Mouse (Mus musculus) cerebellum, adult 2 months (tissue): Measurements from ENCODE around the gene Cav1. TPM values are rescaled to one million over a fixed set of nuclear protein-coding genes. Genes with fewer than 3 reads are reported as not detected.

Experiments used
- DNase-seq, 2 experiments: peaks; one replicate each; pipeline ENCODE4 v3.0.0; 2021
- H3K27ac ChIP-seq: fragments of 200-500 bp; 2 replicates; pipeline ENCODE4 v1.5.1; 2012; ENCODE audit warnings: low read length, control low read depth, inconsistent platforms; ENCODE audit not compliant: insufficient read depth
- H3K27me3 ChIP-seq: fragments of 200-500 bp; 2 replicates; pipeline ENCODE4 v1.6.1; 2012; ENCODE audit warnings: inconsistent platforms, mild to moderate bottlenecking, low read length, moderate library complexity; ENCODE audit not compliant: control insufficient read depth, insufficient read depth
- H3K4me1 ChIP-seq: fragments of 200-500 bp; 2 replicates; pipeline ENCODE4 v1.6.1; 2011; ENCODE audit warnings: low read length; ENCODE audit not compliant: control insufficient read depth, insufficient read depth
- H3K4me3 ChIP-seq: fragments of 200-500 bp; replicated peaks from 2 replicates; pipeline ENCODE3; 2011; ENCODE audit warnings: mild to moderate bottlenecking, low read depth, low read length, control low read depth; ENCODE audit not compliant: insufficient read depth
- CTCF ChIP-seq: fragments of 200-500 bp; IDR thresholded peaks from 2 replicates; pipeline ENCODE4 v1.5.1; 2011; ENCODE audit warnings: low read depth, mild to moderate bottlenecking, control low read depth, low read length, moderate library complexity, borderline replicate concordance; ENCODE audit not compliant: insufficient read depth
- POLR2A ChIP-seq: fragments of 200-500 bp; IDR thresholded peaks from 2 replicates; pipeline ENCODE4 v1.6.1; 2011; ENCODE audit warnings: low read length, control low read depth, borderline replicate concordance; ENCODE audit not compliant: insufficient read depth
- WGBS: fragments of 180-500 bp; shearing (Covaris S2); methylation state at CpG from one replicate; pipeline ENCODE4 v1.1.7; 2018; 5-methylcytosine and 5-hydroxymethylcytosine counted together
- polyA plus RNA-seq: library from polyadenylated mRNA; depleted of rRNA; stranded (reverse); fragments of >200 nt; gene quantifications from 2 replicates; pipeline ENCODE4 v1.2.3, GENCODE M21; 2012

Gene Cav1
- polyA plus RNA-seq, 1 experiment: 19.0 TPM

DNA sequence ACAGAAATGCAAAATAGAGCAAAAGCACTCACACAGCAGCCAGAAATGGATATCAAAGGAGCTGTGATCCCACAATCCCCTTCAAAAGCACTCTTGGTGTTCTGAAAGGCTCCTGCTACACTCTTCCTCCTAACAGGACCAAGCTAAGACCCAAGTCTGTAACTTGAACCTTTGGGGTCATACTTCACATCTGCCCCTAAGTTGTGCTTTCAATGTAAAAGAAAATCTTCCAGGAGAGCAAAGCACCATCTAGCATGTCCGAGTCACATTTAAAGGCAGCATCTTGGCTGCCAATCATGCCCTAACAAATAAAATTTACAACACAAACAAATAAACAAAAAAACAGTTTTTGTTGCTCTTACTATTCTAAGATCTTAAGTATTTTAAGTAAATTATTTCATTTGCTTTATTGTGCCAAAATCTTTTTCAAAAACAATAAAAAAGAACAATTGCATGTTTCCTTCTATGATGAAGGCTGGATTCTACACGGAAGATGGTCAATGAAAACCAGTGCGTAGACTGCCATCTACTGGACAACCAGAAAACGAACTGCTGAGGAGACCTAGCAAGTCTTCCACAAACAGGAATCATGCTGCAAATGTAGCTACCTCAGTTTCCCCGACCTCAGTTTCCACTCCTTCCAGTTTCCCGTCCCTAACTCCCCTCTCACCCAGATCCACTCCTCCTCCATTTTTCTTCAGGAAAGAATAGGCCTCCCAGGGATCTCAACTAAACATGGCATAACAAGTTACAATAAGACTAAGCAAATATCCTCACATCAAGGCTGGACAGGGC, 53.0 kb downstream of the Cav1 start:
- WGBS: 11% methylated on average over 6 of the region's 6 CpGs
- no peak for TF ChIP-seq POLR2A
- TF ChIP-seq CTCF: peak; percentile 76
- no peak overlapping the region for H3K27ac ChIP-seq
- no peaks in the 10 kb centered on the region for H3K4me1 ChIP-seq
- no peak overlapping the region for H3K4me3 ChIP-seq
- no peaks in the 10 kb centered on the region for H3K27me3 ChIP-seq
- DNase-seq: peak; percentile 23 to 44

GRCm38 (mm10) chr6:17362771-17363170, 56.6 kb downstream of the Cav1 start:
- WGBS: 40% methylated on average over 3 of the region's 3 CpGs
- no peaks in the 10 kb centered on the region for H3K27me3 ChIP-seq
- no peak for TF ChIP-seq CTCF
- H3K4me1 ChIP-seq: no peaks in the 10 kb centered on the region
- no peak overlapping the region for H3K27ac ChIP-seq
- H3K4me3 ChIP-seq: no peak overlapping the region
- no peak for DNase-seq

GRCm38 (mm10) chr6:17363446-17364179, 57.5 kb downstream of the Cav1 start:
- H3K4me3 ChIP-seq: no peak overlapping the region
- H3K27me3 ChIP-seq: no peaks in the 10 kb centered on the region
- H3K27ac ChIP-seq: no peak overlapping the region
- 60% methylated on average over 17 of the region's 17 CpGs for WGBS
- H3K4me1 ChIP-seq: no peaks in the 10 kb centered on the region
- no peak for DNase-seq
- TF ChIP-seq CTCF: no peak
- TF ChIP-seq POLR2A: no peak

- 39% methylated on average over 5 of the region's 5 CpGs for WGBS
- H3K4me3 ChIP-seq: no peak overlapping the region
- no peak overlapping the region for H3K27ac ChIP-seq
- no peak for DNase-seq
- TF ChIP-seq POLR2A (no peak), CTCF (no peak)
- H3K4me1 ChIP-seq: no peaks in the 10 kb centered on the region
- no peaks in the 10 kb centered on the region for H3K27me3 ChIP-seq
Observed at GRCm38 (mm10) chr6:17374326-17374725, 68.2 kb downstream of the Cav1 start.

DNA sequence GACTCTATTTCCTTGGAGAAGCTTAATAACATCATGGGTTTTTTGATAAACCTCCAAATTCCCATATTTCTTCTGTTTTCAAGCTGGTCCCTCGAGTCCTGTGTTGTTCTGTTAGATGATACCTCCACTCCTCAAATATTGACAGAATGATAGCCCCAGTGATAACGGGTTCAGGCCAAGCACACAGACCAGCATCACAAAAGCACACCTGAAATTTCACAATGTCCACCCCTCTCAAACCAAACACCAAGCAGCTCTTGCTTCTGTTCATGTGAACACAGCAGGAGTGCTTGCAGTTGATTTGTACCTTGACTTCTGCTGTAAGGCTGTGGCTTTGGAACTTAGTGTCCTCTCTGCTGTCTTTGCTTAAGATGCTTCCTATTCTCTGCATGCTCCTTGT, 71.2 kb downstream of the Cav1 start:
- Histone ChIP-seq H3K4me1 (no peaks in the 10 kb centered on the region), H3K27ac (no peak overlapping the region), H3K4me3 (no peak overlapping the region), H3K27me3 (no peaks in the 10 kb centered on the region)
- WGBS: 92% methylated on average over 2 of the region's 2 CpGs
- TF ChIP-seq POLR2A: no peak
- TF ChIP-seq CTCF: no peak
- DNase-seq: no peak

- no peak for DNase-seq
- no peaks in the 10 kb centered on the region for H3K27me3 ChIP-seq
- no peaks in the 10 kb centered on the region for H3K4me1 ChIP-seq
- WGBS: 75% methylated on average over 3 of the region's 3 CpGs
- H3K27ac ChIP-seq: no peak overlapping the region
- H3K4me3 ChIP-seq: no peak overlapping the region
- TF ChIP-seq POLR2A: no peak
- no peak for TF ChIP-seq CTCF
Observed at GRCm38 (mm10) chr6:17380102-17380501, 74.0 kb downstream of the Cav1 start.

DNA sequence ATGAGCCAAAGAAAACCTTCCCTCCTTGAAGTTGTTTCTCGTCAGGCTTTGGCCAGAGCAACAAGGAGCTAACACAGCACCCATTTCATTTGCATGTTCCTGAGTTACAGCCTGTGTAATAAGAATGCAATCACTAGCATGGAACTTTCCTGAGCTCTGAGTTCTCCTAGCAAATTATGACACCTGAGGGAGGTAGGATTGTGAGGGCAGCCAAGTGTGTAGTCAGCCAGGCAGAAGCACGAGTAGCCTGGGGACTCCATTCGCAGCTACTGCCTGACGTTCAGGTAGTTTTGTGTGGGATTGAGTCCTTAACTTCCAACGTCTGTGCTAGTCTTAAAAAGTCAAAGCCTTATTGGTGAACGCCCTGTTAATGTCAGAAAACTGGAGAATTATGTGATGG, 75.6 kb downstream of the Cav1 start:
- no peak for TF ChIP-seq POLR2A
- no peak for TF ChIP-seq CTCF
- WGBS: 70% methylated on average over 6 of the region's 6 CpGs
- H3K27me3 ChIP-seq: no peaks in the 10 kb centered on the region
- no peak overlapping the region for H3K4me3 ChIP-seq
- H3K4me1 ChIP-seq: no peaks in the 10 kb centered on the region
- H3K27ac ChIP-seq: no peak overlapping the region
- no peak for DNase-seq

GRCm38 (mm10) chr6:17385531-17385930, 79.4 kb downstream of the Cav1 start:
- Histone ChIP-seq H3K4me1 (no peaks in the 10 kb centered on the region; the same call in 1 of the 2 replicates), H3K4me3 (no peak overlapping the region), H3K27ac (no peak overlapping the region), H3K27me3 (no peaks in the 10 kb centered on the region)
- DNase-seq: no peak
- no peak for TF ChIP-seq CTCF
- no peak for TF ChIP-seq POLR2A
- 64% methylated on average over 5 of the region's 5 CpGs for WGBS
